Mouse (Mus musculus) midbrain, embryonic 13.5 days (tissue): Measurements from ENCODE around the gene Tal1. TPM values are rescaled to one million over a fixed set of nuclear protein-coding genes. Genes with fewer than 3 reads are reported as not detected.

Source experiments
- polyA plus RNA-seq: library from polyadenylated mRNA; unstranded; fragments of >200 nt; fragmentation: Nextera tagmentation; extraction: Ambion mirVana; gene quantifications from 2 replicates; pipeline ENCODE4 v1.2.1, GENCODE M21; 2015

Tal1 gene
- polyA plus RNA-seq, 1 experiment from 2014 or later: 11.9 TPM

Other genes with a start within 250 kb of the Tal1 start
- 0.08 TPM in 1 of 2 replicates, not detected in the other for gene Gm12830, start 234.7 kb upstream of the Tal1 start, polyA plus RNA-seq
- gene Foxd2, start 147.6 kb upstream of the Tal1 start, polyA plus RNA-seq: 0.41 and 0.50 TPM in 2 replicates
- not detected in 2 replicates for gene Foxe3, start 130.4 kb upstream of the Tal1 start, polyA plus RNA-seq
- 163 TPM in 2 replicates for gene Cmpk1, start 69.2 kb upstream of the Tal1 start, polyA plus RNA-seq
- 4.7 and 5.7 TPM in 2 replicates for gene Stil, start 56.3 kb upstream of the Tal1 start, polyA plus RNA-seq
- 5.9 and 6.3 TPM in 2 replicates for gene Pdzk1ip1, start 32.3 kb downstream of the Tal1 start, polyA plus RNA-seq
- 3.6 and 4.4 TPM in 2 replicates for gene Cyp4x1, start 77.9 kb downstream of the Tal1 start, polyA plus RNA-seq
- not detected in 2 replicates for gene Cyp4a29, start 185.7 kb downstream of the Tal1 start, polyA plus RNA-seq
- gene Cyp4a12a, start 242.6 kb downstream of the Tal1 start, polyA plus RNA-seq: not detected in 2 replicates